Mouse (Mus musculus) small intestine, adult 2 months (tissue): ENCODE measurements around the gene Sephs1.

ENCODE experiments used
- CTCF ChIP-seq: fragments of 200-500 bp; IDR thresholded peaks from 2 replicates; pipeline ENCODE4 v1.5.1; 2012; ENCODE audit warnings: low read depth, mild to moderate bottlenecking, control low read depth, inconsistent platforms, low read length, moderate library complexity, mixed read lengths; ENCODE audit not compliant: insufficient replicate concordance, insufficient read length; ENCODE audit errors: extremely low read depth
- POLR2A ChIP-seq: fragments of 200-500 bp; IDR thresholded peaks from 2 replicates; pipeline ENCODE4 v1.6.1; 2012; ENCODE audit warnings: low read depth, mild to moderate bottlenecking, control low read depth, inconsistent platforms, low read length, moderate library complexity

DNA sequence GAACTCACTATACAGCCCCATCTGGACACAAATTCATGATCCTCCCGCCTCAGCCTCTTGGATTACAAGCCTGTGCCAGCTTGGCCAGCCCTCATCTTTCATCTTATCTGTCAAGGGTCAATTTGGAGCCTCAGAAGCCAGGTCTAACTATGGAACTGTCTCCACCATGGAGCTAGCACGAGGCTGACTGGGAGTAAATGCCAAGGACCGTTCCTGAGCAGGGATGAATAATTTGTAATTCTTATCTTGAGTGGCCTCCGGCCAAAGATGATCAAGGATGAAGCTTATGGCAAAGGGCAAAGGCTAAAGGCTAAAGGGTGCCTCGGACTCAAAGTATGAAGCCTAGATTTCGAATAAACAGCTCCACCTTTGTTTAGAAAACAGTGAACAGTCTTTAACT, 8.0 kb upstream of the Sephs1 start:
- TF ChIP-seq POLR2A (no peak), CTCF (no peak)
